Mouse (Mus musculus) left cerebral cortex, adult 18-20 months (tissue): Measurements from ENCODE around the gene Pdk3. TPM values are rescaled to one million over a fixed set of nuclear protein-coding genes. Genes with fewer than 3 reads are reported as not detected.

Experiments used
- total RNA-seq, 2 experiments: library from RNA; stranded (reverse); gene quantifications; 2 replicates each; pipeline ENCODE4 v1.2.3; 2021

The Pdk3 gene
- total RNA-seq, 2 experiments from 2014 or later, result 39.1 to 43.7 TPM

Other genes with a start within 250 kb of the Pdk3 start
- 1 to 10 TPM; 8.7 to 9.1 TPM for gene Pola1, start 200.0 kb downstream of the Pdk3 start, total RNA-seq
- 10 to 100 TPM; 29.5 to 30.8 TPM for gene Pcyt1b, start 177.3 kb downstream of the Pdk3 start, total RNA-seq
- not detected for gene AU015836, start 136.5 kb upstream of the Pdk3 start, total RNA-seq